Mouse (Mus musculus) forebrain, embryonic 16.5 days (tissue): Measurements from ENCODE around the gene Nt5m. TPM values are rescaled to one million over a fixed set of nuclear protein-coding genes. Genes with fewer than 3 reads are reported as not detected.

Source experiments
- ATAC-seq: fragments of 200-750 bp; cut with Nextera tagmentation; 2 replicates; pipeline ENCODE4 v1.8.0; 2017; ENCODE audit warnings: mild to moderate bottlenecking, moderate library complexity
- H3K27ac ChIP-seq: fragments of 300-500 bp; sonication (generic); 2 replicates; pipeline ENCODE4 v1.5.1; 2014; ENCODE audit warnings: low read length, control low read depth
- H3K27me3 ChIP-seq: fragments of 300-500 bp; sonication (generic); replicated peaks from 2 replicates; pipeline ENCODE4 v1.6.1; 2014; ENCODE audit warnings: low read length; ENCODE audit not compliant: control insufficient read depth, insufficient read depth
- H3K36me3 ChIP-seq: fragments of 300-500 bp; sonication (generic); 2 replicates; pipeline ENCODE4 v1.6.1; 2014; ENCODE audit not compliant: control insufficient read depth, insufficient read depth
- H3K4me1 ChIP-seq: fragments of 300-500 bp; sonication (generic); replicated peaks from 2 replicates; pipeline ENCODE4 v1.6.1; 2014; ENCODE audit warnings: low read length; ENCODE audit not compliant: control insufficient read depth, insufficient read depth
- H3K4me2 ChIP-seq: fragments of 300-500 bp; sonication (generic); 2 replicates; pipeline ENCODE4 v1.6.1; 2014; ENCODE audit warnings: mild to moderate bottlenecking, low read length, control low read depth
- H3K4me3 ChIP-seq: fragments of 300-500 bp; sonication (generic); replicated peaks from 2 replicates; pipeline ENCODE4 v1.5.1; 2014; ENCODE audit warnings: mild to moderate bottlenecking, low read length, control low read depth
- H3K9ac ChIP-seq: fragments of 300-500 bp; sonication (generic); replicated peaks from 2 replicates; pipeline ENCODE4 v1.6.1; 2014; ENCODE audit warnings: low read depth, low read length, control low read depth
- H3K9me3 ChIP-seq: fragments of 300-500 bp; sonication (generic); 2 replicates; pipeline ENCODE4 v1.6.1; 2016; ENCODE audit warnings: low read length; ENCODE audit not compliant: control insufficient read depth
- WGBS: fragments of 180-500 bp; shearing (Covaris S2); extraction: QIAGEN DNeasy Blood & Tissue Kit; methylation state at CpG from one replicate; pipeline ENCODE4 v1.1.7; 2014; 5-methylcytosine and 5-hydroxymethylcytosine counted together
- polyA plus RNA-seq: library from polyadenylated mRNA; unstranded; fragments of >200 nt; fragmentation: Nextera tagmentation; extraction: Ambion mirVana; gene quantifications from 2 replicates; pipeline ENCODE4 v1.2.1, GENCODE M21; 2015

Gene Nt5m
- polyA plus RNA-seq = 52.6 and 56.7 TPM in 2 replicates

DNA sequence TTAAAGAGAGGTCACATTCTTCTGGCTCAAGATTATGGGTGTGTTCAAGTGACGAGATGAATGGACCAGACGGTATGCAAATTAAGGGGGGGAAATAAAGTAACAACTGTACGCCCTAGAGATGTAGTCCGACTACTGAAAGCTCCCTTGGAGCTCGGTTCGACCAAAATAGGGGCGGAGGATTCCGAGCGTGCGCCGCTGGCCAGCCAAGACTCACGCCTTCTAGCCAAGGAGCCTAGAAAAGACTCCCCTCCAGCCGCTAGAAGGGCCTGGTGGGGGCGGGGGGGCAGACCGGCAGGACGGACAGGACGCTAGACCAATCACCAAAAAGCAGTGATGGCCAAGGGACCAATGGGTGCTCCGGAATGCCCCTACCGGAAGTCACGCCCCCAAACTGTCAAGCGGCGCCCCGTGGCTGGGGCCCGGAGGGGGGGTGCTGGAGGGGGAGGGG lies at the start of gene Nt5m:
Gene Nt5m (plus strand): TSS at position 440 of the 451 bp plus-strand sequence.
- Histone ChIP-seq H3K9me3 (no peaks in the 10 kb centered on the region), H3K4me1 (peaks cover 22% of the 10 kb centered on the region), H3K4me3 (peak within 1 kb of the TSS; percentile 66), H3K9ac (peak within 1 kb of the TSS; percentile 80), H3K27ac (peak within 1 kb of the TSS; percentile 95), H3K4me2 (peak within 1 kb of the TSS; percentile 69), H3K36me3 (no peaks in the 10 kb centered on the region; the same call in 1 of the 2 replicates), H3K27me3 (no peaks in the 10 kb centered on the region)
- whole genome bisulfite sequencing = under 1% methylated on average over 24 of the region's 24 CpGs
- ATAC-seq = peak; percentile 97

DNA sequence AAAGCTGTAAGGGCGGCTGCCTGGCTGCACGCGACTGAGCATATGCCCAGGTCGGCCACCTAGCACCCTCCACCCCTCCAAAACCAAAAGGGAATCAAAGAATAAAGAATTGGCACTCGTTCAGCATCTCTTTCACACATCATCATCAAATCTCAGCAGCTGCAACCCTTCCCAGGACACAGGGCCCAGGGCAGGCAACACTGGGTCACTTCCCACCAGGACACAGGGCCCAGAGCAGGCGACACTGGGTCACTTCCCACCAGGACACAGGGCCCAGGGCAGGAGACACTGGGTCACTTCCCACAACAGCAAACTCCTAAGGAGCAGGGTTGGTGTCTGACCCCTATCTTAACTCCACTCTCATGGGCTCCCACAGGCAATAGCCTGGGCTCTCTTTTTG lies 45.9 kb upstream of the Nt5m start:
- no peak overlapping the region for H3K4me3 ChIP-seq
- 91% methylated on average over 6 of the region's 6 CpGs for WGBS
- no peaks in the 10 kb centered on the region for H3K9me3 ChIP-seq
- H3K4me2 ChIP-seq = no peak overlapping the region
- no peak overlapping the region for H3K9ac ChIP-seq
- no peaks in the 10 kb centered on the region for H3K4me1 ChIP-seq
- no peaks in the 10 kb centered on the region for H3K27me3 ChIP-seq
- ATAC-seq = no peak
- no peak overlapping the region for H3K27ac ChIP-seq
- peaks cover 41% of the 10 kb centered on the region for H3K36me3 ChIP-seq

DNA sequence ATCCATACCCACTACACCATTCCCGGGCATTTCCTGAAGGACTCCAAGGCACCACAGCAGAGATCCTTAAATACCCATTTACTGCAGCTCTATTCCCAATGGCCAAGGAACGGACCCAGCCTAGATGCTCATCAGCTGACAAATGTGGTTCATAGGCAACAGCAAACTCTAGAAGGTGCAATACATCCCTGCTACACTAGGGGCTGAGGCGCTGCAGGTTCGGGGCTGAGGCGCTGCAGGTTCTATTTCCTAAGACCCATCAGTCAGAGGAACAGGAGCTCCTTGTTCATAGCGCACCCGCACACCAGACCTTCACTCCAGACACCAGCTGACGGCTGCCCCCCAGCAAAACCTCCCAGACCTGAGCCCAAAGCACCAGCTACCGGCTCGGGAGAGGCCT lies 38.8 kb upstream of the Nt5m start:
- no peak for ATAC-seq
- WGBS = 95% methylated on average over 10 of the region's 10 CpGs
- no peak overlapping the region for H3K9ac ChIP-seq

DNA sequence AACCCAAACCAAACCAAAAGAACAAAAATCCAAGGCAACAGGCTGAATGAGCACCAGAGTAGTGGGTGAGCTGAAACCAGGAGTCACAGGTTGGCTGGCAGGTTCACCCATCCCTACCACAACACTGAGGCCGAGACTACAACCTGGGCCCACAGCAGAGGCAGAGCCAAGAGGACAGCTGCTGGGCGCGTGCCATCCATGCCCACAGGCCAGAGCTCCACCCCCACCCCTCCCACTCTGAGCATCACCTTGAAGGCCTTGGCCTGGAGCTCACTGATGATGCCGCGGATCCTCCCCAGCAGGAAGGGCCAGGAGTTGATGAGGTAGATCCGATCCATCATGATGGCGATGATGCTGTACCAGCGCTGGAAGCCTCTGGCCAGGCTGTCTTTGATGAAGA lies 37.4 kb upstream of the Nt5m start:
- no peak for ATAC-seq
- no peaks in the 10 kb centered on the region for H3K4me1 ChIP-seq

More for the DNA sequence above, 38.8 kb upstream of the Nt5m start:
- H3K27ac ChIP-seq = no peak overlapping the region
- H3K4me3 ChIP-seq = no peak overlapping the region
- H3K4me1 ChIP-seq = no peaks in the 10 kb centered on the region
- H3K9me3 ChIP-seq = no peaks in the 10 kb centered on the region
- no peaks in the 10 kb centered on the region for H3K27me3 ChIP-seq
- H3K36me3 ChIP-seq = peaks cover 47% of the 10 kb centered on the region
- no peak overlapping the region for H3K4me2 ChIP-seq

DNA sequence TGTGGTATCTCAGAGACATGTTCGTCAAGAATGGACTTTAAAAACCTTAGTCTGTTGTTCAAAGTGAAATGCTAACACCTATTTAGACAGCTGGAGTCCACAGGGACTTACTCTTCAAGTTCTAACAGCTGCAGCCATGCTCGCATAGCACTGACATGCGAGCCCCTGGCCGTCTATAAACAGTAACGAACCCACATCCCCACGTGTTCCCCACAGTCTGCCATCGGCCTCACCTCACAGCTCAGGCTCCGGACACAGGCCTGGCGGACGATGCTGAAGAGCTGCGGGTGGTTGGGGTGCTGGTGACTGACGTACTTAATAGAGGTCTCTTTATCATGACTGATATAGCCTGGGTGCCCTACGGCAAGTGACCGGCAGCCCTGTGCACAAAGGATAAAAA lies 35.7 kb upstream of the Nt5m start:
- H3K4me1 ChIP-seq = peaks cover 2% of the 10 kb centered on the region
- H3K4me2 ChIP-seq = no peak overlapping the region
- H3K27me3 ChIP-seq = no peaks in the 10 kb centered on the region
- no peak overlapping the region for H3K9ac ChIP-seq
- H3K27ac ChIP-seq = no peak overlapping the region
- WGBS = 92% methylated on average over 14 of the region's 14 CpGs
- H3K9me3 ChIP-seq = no peaks in the 10 kb centered on the region
- no peak for ATAC-seq
- H3K4me3 ChIP-seq = no peak overlapping the region
- H3K36me3 ChIP-seq = peaks cover 31% of the 10 kb centered on the region

More for the DNA sequence above, 37.4 kb upstream of the Nt5m start:
- H3K36me3 ChIP-seq = peaks cover 42% of the 10 kb centered on the region
- 96% methylated on average over 8 of the region's 8 CpGs for WGBS
- no peak overlapping the region for H3K9ac ChIP-seq
- no peak overlapping the region for H3K4me2 ChIP-seq
- H3K9me3 ChIP-seq = no peaks in the 10 kb centered on the region
- H3K4me3 ChIP-seq = no peak overlapping the region
- no peak overlapping the region for H3K27ac ChIP-seq
- H3K27me3 ChIP-seq = no peaks in the 10 kb centered on the region

DNA sequence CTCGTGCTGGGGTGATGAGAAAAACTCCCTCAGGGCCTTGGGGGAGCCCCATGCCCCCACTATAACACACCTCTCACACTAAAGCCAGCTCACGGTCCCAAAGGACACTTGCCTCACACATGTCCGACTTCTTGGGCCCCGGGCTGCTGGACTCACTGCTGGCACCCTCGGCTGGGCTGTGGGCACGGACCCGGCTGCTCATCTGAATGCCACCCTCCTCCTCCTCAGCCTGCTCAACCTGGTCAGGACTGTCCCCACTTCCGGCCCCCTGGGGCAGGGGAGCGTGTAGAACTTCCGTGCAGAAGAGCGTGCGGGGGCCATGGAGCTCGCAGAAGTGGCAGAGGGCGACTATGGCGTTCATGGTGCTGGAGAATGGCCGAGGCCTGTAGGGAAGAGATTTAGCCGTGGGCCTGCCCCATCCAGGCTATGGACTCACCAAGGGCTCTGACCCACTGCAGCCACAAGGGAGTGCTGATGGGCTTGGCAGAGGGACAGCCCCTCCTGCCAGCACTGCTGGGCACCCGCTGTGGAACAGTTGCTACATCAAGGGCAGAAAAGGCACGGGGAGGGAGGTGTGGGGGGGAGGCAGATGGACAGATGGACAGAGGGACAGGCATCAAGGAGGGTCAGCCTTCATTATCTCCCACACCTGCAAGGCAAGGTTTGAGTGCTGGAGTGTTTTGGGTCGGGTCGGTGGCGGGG lies 34.7 kb upstream of the Nt5m start:
- no peak overlapping the region for H3K27ac ChIP-seq
- no peak for ATAC-seq
- no peak overlapping the region for H3K4me2 ChIP-seq
- no peak overlapping the region for H3K9ac ChIP-seq
- WGBS = 93% methylated on average over 22 of the region's 22 CpGs
- peaks cover 21% of the 10 kb centered on the region for H3K36me3 ChIP-seq
- no peaks in the 10 kb centered on the region for H3K9me3 ChIP-seq
- H3K27me3 ChIP-seq = no peaks in the 10 kb centered on the region
- no peak overlapping the region for H3K4me3 ChIP-seq
- H3K4me1 ChIP-seq = peaks cover 9% of the 10 kb centered on the region

DNA sequence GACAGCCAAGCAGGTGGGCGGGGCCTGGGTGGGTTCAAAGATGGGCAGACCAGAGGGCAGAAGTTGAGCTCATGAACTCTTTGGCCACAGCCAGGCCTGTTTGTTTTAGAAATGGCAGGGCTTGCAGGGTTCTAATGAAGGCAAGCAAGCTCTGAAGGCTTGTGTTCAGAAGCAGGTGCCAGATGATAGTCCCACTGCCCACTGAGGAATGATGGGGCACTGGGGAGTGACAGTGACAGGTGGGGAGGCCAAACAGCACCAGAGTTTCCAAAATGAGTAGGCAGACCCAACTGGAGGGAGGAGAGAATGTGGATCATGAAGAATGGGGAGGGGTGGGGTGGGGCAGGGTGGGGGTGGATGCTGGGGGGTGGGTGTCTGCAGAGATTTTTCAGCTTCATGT lies 34.0 kb upstream of the Nt5m start:
- Histone ChIP-seq H3K4me2 (no peak overlapping the region), H3K9me3 (no peaks in the 10 kb centered on the region), H3K4me3 (no peak overlapping the region), H3K9ac (no peak overlapping the region), H3K27me3 (no peaks in the 10 kb centered on the region), H3K4me1 (peaks cover 9% of the 10 kb centered on the region), H3K36me3 (peaks cover 15% of the 10 kb centered on the region), H3K27ac (no peak overlapping the region)
- no peak for ATAC-seq
- WGBS = 92% methylated on average over 1 of the region's 1 CpGs

DNA sequence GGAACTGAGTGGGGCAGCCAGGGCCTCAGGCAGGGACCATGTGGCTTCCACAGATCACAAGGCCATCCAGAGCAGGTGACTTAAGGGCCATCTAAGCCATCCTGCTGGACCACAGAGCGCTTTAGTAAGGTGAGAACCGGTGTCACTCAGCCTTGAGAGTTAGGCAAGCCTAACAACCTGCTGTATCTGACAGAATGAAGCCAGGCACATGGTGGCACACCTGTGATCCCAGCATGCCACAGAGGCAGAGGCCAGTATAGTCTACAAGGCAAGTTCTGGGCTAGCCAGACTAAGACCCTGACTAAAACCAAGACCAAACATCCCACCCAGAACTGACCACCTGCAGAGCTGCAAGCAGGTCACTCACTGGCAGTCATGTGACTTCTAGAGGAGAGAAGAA lies 33.6 kb upstream of the Nt5m start:
- no peak for ATAC-seq
- H3K27me3 ChIP-seq = no peaks in the 10 kb centered on the region
- H3K9ac ChIP-seq = no peak overlapping the region
- peaks cover 9% of the 10 kb centered on the region for H3K4me1 ChIP-seq
- H3K4me3 ChIP-seq = no peak overlapping the region
- no peaks in the 10 kb centered on the region for H3K9me3 ChIP-seq
- no peak overlapping the region for H3K27ac ChIP-seq
- WGBS = 98% methylated on average over 2 of the region's 2 CpGs
- H3K4me2 ChIP-seq = no peak overlapping the region
- H3K36me3 ChIP-seq = peaks cover 11% of the 10 kb centered on the region

DNA sequence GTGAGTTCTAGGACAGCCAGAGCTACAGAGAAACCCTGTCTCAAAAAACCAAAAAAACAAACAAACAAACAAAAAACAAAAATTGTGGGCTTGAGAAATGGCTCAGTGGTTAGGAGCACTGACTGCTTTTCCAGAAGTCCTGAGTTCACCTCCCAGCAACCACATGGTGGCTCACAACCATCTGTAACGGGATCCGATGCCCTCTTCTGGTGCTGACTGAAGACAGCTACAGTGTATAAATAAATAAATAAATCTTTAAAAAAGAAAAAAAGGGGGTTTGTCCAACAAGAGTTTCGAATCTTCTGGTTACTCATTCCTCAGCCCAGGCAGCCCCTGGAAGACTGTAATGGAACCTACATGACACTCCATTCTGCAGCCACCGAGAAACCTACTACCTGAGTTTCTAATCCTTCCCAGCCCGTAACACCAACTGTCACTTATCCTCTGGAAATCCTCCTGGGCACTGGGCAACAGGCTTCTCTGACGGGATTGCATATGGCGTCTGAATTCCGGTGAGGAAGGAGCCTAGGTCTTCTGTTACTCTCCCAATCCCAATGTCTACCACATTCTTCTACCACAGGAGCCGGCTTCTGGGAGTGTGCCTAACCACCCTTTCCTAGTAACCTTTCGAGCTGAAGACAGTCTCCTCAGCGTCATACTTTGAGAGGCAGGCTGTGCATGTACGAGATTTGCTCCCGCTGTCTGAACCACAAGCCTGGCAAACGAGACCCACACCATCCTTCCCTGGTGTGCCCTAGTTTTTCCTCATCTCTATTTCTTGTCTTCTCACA lies 30.9 kb upstream of the Nt5m start:
- H3K4me2 ChIP-seq = peak overlapping the region; percentile 75
- no peak overlapping the region for H3K27ac ChIP-seq
- whole genome bisulfite sequencing = 68% methylated on average over 14 of the region's 14 CpGs
- H3K9me3 ChIP-seq = no peaks in the 10 kb centered on the region
- no peaks in the 10 kb centered on the region; the same call in 1 of the 2 replicates for H3K36me3 ChIP-seq
- H3K4me3 ChIP-seq = peak overlapping the region; percentile 57
- no peak for ATAC-seq
- peak overlapping the region; percentile 93; the same call in 1 of the 2 replicates for H3K9ac ChIP-seq
- H3K4me1 ChIP-seq = peaks cover 11% of the 10 kb centered on the region
- H3K27me3 ChIP-seq = no peaks in the 10 kb centered on the region
